Comparison of ENCODE assay signal across 9 mouse cellular contexts in the genomic region with DNA sequence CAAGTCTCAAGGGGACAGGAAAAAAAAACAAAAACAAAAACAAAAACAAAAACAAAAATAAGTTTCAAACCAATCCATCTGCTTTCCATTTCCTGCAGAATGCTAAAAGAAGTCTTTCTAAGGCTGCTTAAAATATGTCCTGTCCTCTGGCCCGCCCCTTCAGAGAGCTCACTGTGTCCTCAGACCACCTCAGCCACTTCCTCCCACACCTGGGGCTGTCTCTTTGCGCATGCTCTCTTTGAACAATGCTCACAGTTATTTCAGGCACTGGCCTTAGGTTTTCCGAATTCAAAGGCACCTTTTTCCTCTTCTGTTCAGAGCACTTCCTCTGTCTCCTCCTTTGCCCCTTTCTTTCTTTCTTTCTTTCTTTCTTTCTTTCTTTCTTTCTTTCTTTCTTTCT.
DNase-seq lines count a peak whose midpoint lies in the region; ATAC-seq lines count a peak whose summit lies in the region.
"Had no signal": no experiment of that assay in that cellular context is flagged by ENCODE, and none has a peak within 500 bp of the region (broad histone marks: within the 10 kb centered on the region; RNA-seq: fewer than 3 reads in every experiment).

No protein-coding gene starts in this region.

- ATAC-seq in CD4-positive, CD25-positive, alpha-beta regulatory T cell, adult 4 months: peak; percentile 58
- no peak for ATAC-seq in hindbrain, embryonic 12.5 days (ENCODE audit: low FRiP score)

- DNase-seq in kidney, adult 11 months: peak; percentile 16
- no peak for DNase-seq in kidney, adult 8-10 months
- no peak for DNase-seq in embryonic facial prominence, embryonic 10.5 days (ENCODE audit: low spot score)
- peak; percentile 47 for DNase-seq in splenic B cell, adult 2 months (ENCODE audit: low read depth, low spot score)
- no peak for DNase-seq in MN1 (ENCODE audit: low spot score)
- no peak for DNase-seq in gastrocnemius, adult 8-10 months (ENCODE audit: low spot score in 2 of 2)

- no peak overlapping the region for H3K4me3 ChIP-seq in embryonic facial prominence, embryonic 10.5 days
- no peak overlapping the region for H3K4me3 ChIP-seq in hindbrain, embryonic 12.5 days

- no peaks in the 10 kb centered on the region for H3K27me3 ChIP-seq in embryonic facial prominence, embryonic 10.5 days (replicated peaks; ENCODE audit: low read depth, poor library complexity, severe bottlenecking)
- H3K27me3 ChIP-seq in splenic B cell, adult 2 months (ENCODE audit: control insufficient read depth, insufficient read depth, low read length, poor library complexity, severe bottlenecking): no peaks in the 10 kb centered on the region
- no peaks in the 10 kb centered on the region for H3K27me3 ChIP-seq in hindbrain, embryonic 12.5 days

- H3K27ac ChIP-seq in embryonic facial prominence, embryonic 10.5 days (replicated peaks): 0 out of 2 replicates have a peak overlapping the region, but pooled peaks have one; percentile 57
- H3K27ac ChIP-seq in hindbrain, embryonic 12.5 days: no peak overlapping the region
- H3K27ac ChIP-seq: hindbrain, embryonic 14.5 days had no signal

- peaks cover 26% of the 10 kb centered on the region for H3K4me1 ChIP-seq in embryonic facial prominence, embryonic 10.5 days
- peaks cover 3% of the 10 kb centered on the region; the same call in 1 of the 2 replicates for H3K4me1 ChIP-seq in hindbrain, embryonic 12.5 days

- 41% methylated on average over 3 of the region's 3 CpGs for WGBS in embryonic facial prominence, embryonic 10.5 days
- WGBS in hindbrain, embryonic 12.5 days: 61% methylated on average over 3 of the region's 3 CpGs

- no peaks in the 10 kb centered on the region for H3K9me3 ChIP-seq in embryonic facial prominence, embryonic 10.5 days
- no peaks in the 10 kb centered on the region for H3K9me3 ChIP-seq in hindbrain, embryonic 12.5 days (replicated peaks)

- no peaks in the 10 kb centered on the region for H3K36me3 ChIP-seq in embryonic facial prominence, embryonic 10.5 days (replicated peaks)
- H3K36me3 ChIP-seq in splenic B cell, adult 2 months (ENCODE audit: control insufficient read depth, insufficient read depth, low read length, poor library complexity, severe bottlenecking): no peaks in the 10 kb centered on the region
- no peaks in the 10 kb centered on the region for H3K36me3 ChIP-seq in hindbrain, embryonic 12.5 days

- H3K4me2 ChIP-seq in hindbrain, embryonic 12.5 days (replicated peaks): no peak overlapping the region
- H3K4me2 ChIP-seq: hindbrain, embryonic 14.5 days had no signal

- H3K9ac ChIP-seq in hindbrain, embryonic 12.5 days: no peak overlapping the region
- H3K9ac ChIP-seq: hindbrain, embryonic 14.5 days had no signal

Comparison
In these comparisons a context has a peak if more than half of its experiments do, and no peak if none do; other contexts are left out.
1. DNase-seq: peak in kidney, adult 11 months (single experiment) and splenic B cell, adult 2 months (single experiment); none in kidney, adult 8-10 months (0 of 2), embryonic facial prominence, embryonic 10.5 days (single experiment), MN1 (single experiment) and gastrocnemius, adult 8-10 months (0 of 2).